ENCODE assay signal across 30 mouse cellular contexts in the genomic region with DNA sequence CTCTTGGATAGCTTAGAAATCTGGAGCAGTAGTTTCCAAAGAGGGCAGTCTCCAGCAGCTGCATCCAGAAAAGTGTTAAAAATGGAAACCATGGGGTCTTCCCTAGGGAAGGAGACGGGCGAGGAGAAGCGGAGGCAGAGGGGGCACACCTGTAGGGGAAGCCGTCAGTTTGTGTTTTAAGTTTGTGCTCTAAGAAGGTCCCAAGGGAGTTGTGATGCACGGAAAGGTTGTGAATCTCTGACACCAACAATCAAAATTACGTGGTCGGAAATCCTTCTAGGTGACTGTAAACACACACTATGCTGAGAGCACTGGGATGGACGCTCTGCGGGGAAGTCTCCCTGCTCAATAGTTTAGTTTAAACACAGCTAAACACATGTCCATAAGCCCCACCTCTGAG.
"Had no signal": no experiment of that assay in that cellular context is flagged by ENCODE, and none has a peak within 500 bp of the region (broad histone marks: within the 10 kb centered on the region; RNA-seq: fewer than 3 reads in every experiment).

No protein-coding gene starts in this region.

- H3K36me3 ChIP-seq: limb, embryonic 12.5 days; limb, embryonic 13.5 days; limb, embryonic 15.5 days; lung, embryonic 15.5 days; midbrain, embryonic 13.5 days; midbrain, embryonic 15.5 days; neural tube, embryonic 12.5 days had no signal

- H3K9me3 ChIP-seq: limb, embryonic 10.5 days; limb, embryonic 12.5 days; limb, embryonic 13.5 days; limb, embryonic 15.5 days; liver, embryonic 12.5 days; liver, embryonic 13.5 days; liver, embryonic 15.5 days; lung, embryonic 15.5 days; megakaryocyte, embryonic 14.5 days; midbrain, embryonic 10.5 days; midbrain, embryonic 12.5 days; midbrain, embryonic 13.5 days; midbrain, embryonic 15.5 days; neural tube, embryonic 12.5 days had no signal

- DNase-seq: left cerebral cortex, postnatal 4 days; liver; liver, embryonic 13.5 days; liver, postnatal 0 days; lung, adult 18-20 months; lung, adult 2 months; lung, embryonic 14.5 days; lung, postnatal 10 days; lung, postnatal 14 days; lung, postnatal 36 days; lung, postnatal 4 days; midbrain, embryonic 14.5 days had no signal

- H3K4me3 ChIP-seq: limb, embryonic 10.5 days; limb, embryonic 12.5 days; limb, embryonic 13.5 days; limb, embryonic 15.5 days; liver, embryonic 12.5 days; liver, embryonic 13.5 days; liver, embryonic 15.5 days; lung, embryonic 15.5 days; megakaryocyte, embryonic 14.5 days; midbrain, embryonic 10.5 days; midbrain, embryonic 12.5 days; midbrain, embryonic 13.5 days; midbrain, embryonic 15.5 days; myocyte; neural tube, embryonic 12.5 days had no signal

- H3K4me1 ChIP-seq: limb, embryonic 10.5 days; limb, embryonic 12.5 days; limb, embryonic 15.5 days; lung, embryonic 15.5 days; midbrain, embryonic 12.5 days; midbrain, embryonic 13.5 days; midbrain, embryonic 15.5 days; neural tube, embryonic 12.5 days had no signal

- H3K27ac ChIP-seq: limb, embryonic 10.5 days; limb, embryonic 12.5 days; limb, embryonic 13.5 days; limb, embryonic 15.5 days; liver, embryonic 12.5 days; liver, embryonic 13.5 days; liver, embryonic 14.5 days; liver, embryonic 15.5 days; lung, embryonic 15.5 days; macrophage; midbrain, embryonic 10.5 days; midbrain, embryonic 12.5 days; midbrain, embryonic 13.5 days; midbrain, embryonic 15.5 days; neural tube, embryonic 12.5 days had no signal

- H3K4me2 ChIP-seq: limb, embryonic 12.5 days; limb, embryonic 13.5 days; limb, embryonic 15.5 days; liver, embryonic 11.5 days; liver, embryonic 12.5 days; liver, embryonic 13.5 days; liver, embryonic 15.5 days; lung, embryonic 14.5 days; lung, embryonic 15.5 days; midbrain, embryonic 11.5 days; midbrain, embryonic 12.5 days; midbrain, embryonic 13.5 days; midbrain, embryonic 15.5 days; neural tube, embryonic 12.5 days had no signal

- H3K9ac ChIP-seq: limb, embryonic 12.5 days; limb, embryonic 13.5 days; limb, embryonic 15.5 days; liver, embryonic 12.5 days; liver, embryonic 13.5 days; liver, embryonic 14.5 days; liver, embryonic 15.5 days; liver, postnatal 0 days; lung, embryonic 14.5 days; lung, embryonic 15.5 days; midbrain, embryonic 12.5 days; midbrain, embryonic 13.5 days; midbrain, embryonic 15.5 days; neural tube, embryonic 12.5 days had no signal

- H3K27me3 ChIP-seq: limb, embryonic 12.5 days; limb, embryonic 13.5 days; limb, embryonic 15.5 days; liver, embryonic 12.5 days; liver, embryonic 13.5 days; liver, embryonic 15.5 days; lung, embryonic 15.5 days; megakaryocyte, embryonic 14.5 days; midbrain, embryonic 12.5 days; midbrain, embryonic 13.5 days; midbrain, embryonic 15.5 days; neural tube, embryonic 12.5 days had no signal
